ENCODE assay signal across 16 mouse cellular contexts in genomic region chr15:93572889-93573288, GRCm38 (mm10).
"Had no signal": no experiment of that assay in that cellular context is flagged by ENCODE, and none has a peak within 500 bp of the region (broad histone marks: within the 10 kb centered on the region; RNA-seq: fewer than 3 reads in every experiment).

No protein-coding gene starts in this region.

- H3K27me3 ChIP-seq: neural tube, embryonic 13.5 days; neural tube, embryonic 15.5 days; stomach, embryonic 15.5 days had no signal

- H3K36me3 ChIP-seq: neural tube, embryonic 13.5 days; neural tube, embryonic 15.5 days; stomach, embryonic 15.5 days had no signal

- H3K9ac ChIP-seq: neural tube, embryonic 13.5 days; neural tube, embryonic 15.5 days; stomach, embryonic 15.5 days had no signal

- DNase-seq: retina, postnatal 1 day; right cerebral cortex, adult 18-20 months; right cerebral cortex, postnatal 14 days; right cerebral cortex, postnatal 25 days; right cerebral cortex, postnatal 4 days; spleen, adult 18-20 months; thymus, adult 18-20 months; thymus, adult 2 months; thymus, postnatal 14 days; thymus, postnatal 25 days; thymus, postnatal 36 days; thymus, postnatal 4 days had no signal

- H3K27ac ChIP-seq: neural tube, embryonic 13.5 days; neural tube, embryonic 15.5 days; stomach, embryonic 15.5 days; stomach, postnatal 0 days had no signal

- H3K4me3 ChIP-seq: neural tube, embryonic 13.5 days; neural tube, embryonic 15.5 days; stomach, embryonic 15.5 days had no signal

- H3K4me2 ChIP-seq: neural tube, embryonic 13.5 days; neural tube, embryonic 15.5 days; stomach, embryonic 15.5 days had no signal

- H3K9me3 ChIP-seq: neural tube, embryonic 13.5 days; neural tube, embryonic 15.5 days; stomach, embryonic 15.5 days had no signal
